Mouse (Mus musculus): ENCODE results near the gene Prkag3. TPM values are rescaled to one million over a fixed set of nuclear protein-coding genes. Genes with fewer than 3 reads are reported as not detected.
A peak's percentile ranks its signal among the peaks of the same experiment; 100 is the strongest.

Gene Prkag3
- polyA plus RNA-seq, 1 experiment from 2014 or later: 0.46 TPM

DNA sequence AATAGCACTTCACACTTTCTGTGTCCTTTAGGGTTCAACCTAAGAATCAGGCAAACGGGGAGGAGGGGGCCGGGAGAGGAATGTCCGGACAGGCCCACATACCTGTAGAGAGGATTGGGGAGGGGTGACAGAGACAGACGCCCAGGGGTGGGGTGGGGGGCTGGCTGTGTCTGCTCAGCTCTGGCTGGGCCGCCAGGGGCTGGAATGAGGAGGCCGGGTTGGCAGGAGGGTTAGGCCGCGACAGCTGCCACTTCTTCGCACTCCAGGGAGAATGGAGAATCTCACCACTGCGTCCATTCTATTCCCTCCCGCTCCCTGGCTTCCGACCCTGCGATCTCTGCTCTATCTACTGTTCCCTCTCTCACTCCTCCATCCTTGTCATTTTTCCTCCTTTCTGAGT lies 34.5 kb upstream of the Prkag3 start:
- H3K4me3 ChIP-seq (replicated peaks): peak overlapping the region; percentile 47
- peaks cover 22% of the 10 kb centered on the region for H3K4me1 ChIP-seq (replicated peaks)
- peak overlapping the region; percentile 77 for H3K4me2 ChIP-seq
- no peak overlapping the region for H3K27ac ChIP-seq
- H3K9ac ChIP-seq (replicated peaks): no peak overlapping the region
- ATAC-seq (ENCODE audit: insufficient number of reproducible peaks, insufficient read depth, low FRiP score, low TSS enrichment, low read depth): no peak
- H3K36me3 ChIP-seq: no peaks in the 10 kb centered on the region
- no peaks in the 10 kb centered on the region for H3K9me3 ChIP-seq
- peaks cover 95% of the 10 kb centered on the region for H3K27me3 ChIP-seq
- 4% methylated on average over 13 of the region's 13 CpGs for WGBS

DNA sequence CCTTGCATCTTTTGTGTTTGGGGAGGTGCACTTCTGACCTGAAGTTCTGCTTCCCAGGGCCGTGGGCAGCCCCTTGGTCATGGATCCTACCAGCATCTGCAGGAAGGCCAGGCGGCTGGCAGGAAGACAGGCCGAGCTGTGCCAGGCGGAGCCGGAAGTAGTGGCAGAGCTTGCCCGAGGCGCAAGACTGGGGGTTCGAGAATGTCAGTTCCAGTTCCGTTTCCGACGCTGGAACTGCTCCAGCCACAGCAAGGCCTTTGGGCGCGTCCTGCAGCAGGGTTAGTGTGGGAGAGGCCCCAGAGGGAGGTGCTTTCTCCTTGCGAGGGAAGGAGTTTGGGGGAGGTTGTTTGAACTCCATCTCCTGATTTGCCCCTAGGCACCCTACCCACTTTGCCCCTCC lies 33.0 kb upstream of the Prkag3 start:
- Histone ChIP-seq H3K9me3 (no peaks in the 10 kb centered on the region), H3K27ac (no peak overlapping the region), H3K4me1 (replicated peaks) (peaks cover 16% of the 10 kb centered on the region), H3K36me3 (no peaks in the 10 kb centered on the region), H3K27me3 (peaks cover 94% of the 10 kb centered on the region), H3K4me3 (replicated peaks) (no peak overlapping the region), H3K9ac (replicated peaks) (no peak overlapping the region), H3K4me2 (no peak overlapping the region)
- ATAC-seq (ENCODE audit: insufficient number of reproducible peaks, insufficient read depth, low FRiP score, low TSS enrichment, low read depth): no peak
- 22% methylated on average over 14 of the region's 14 CpGs for WGBS

DNA sequence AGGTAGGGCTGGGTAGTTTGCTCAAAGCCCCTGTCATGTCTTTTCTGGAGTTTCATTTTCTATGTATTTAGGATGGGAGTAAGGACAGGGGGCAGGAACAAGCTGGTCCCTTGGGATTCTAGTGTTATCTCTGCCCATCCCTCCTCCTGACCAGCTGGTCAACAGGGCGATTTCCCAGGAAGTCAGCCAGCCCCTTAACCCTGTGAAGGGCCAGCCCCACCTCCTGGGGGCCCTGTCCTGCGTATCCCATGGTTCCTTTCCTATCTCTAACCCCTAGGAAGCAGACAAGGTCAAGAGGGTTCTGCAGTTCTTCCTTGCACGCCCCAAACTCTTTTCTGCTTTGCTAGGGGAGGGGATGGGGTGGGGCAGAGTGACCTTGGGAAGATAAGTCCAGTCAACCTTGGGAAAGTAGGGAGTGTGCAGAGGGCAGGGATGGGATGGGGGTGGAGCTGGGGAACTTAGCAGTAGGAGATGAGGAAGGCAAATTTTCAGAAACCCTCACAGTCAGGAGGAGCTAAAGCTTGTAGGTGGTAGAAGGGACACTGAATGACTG lies 30.0 kb upstream of the Prkag3 start:
- Histone ChIP-seq H3K36me3 (no peaks in the 10 kb centered on the region), H3K27me3 (peaks cover 95% of the 10 kb centered on the region), H3K4me1 (replicated peaks) (peaks cover 15% of the 10 kb centered on the region), H3K4me3 (replicated peaks) (no peak overlapping the region), H3K9me3 (no peaks in the 10 kb centered on the region), H3K27ac (no peak overlapping the region), H3K9ac (replicated peaks) (no peak overlapping the region), H3K4me2 (no peak overlapping the region)
- 33% methylated on average over 3 of the region's 3 CpGs for WGBS
- ATAC-seq (ENCODE audit: insufficient number of reproducible peaks, insufficient read depth, low FRiP score, low TSS enrichment, low read depth): no peak

DNA sequence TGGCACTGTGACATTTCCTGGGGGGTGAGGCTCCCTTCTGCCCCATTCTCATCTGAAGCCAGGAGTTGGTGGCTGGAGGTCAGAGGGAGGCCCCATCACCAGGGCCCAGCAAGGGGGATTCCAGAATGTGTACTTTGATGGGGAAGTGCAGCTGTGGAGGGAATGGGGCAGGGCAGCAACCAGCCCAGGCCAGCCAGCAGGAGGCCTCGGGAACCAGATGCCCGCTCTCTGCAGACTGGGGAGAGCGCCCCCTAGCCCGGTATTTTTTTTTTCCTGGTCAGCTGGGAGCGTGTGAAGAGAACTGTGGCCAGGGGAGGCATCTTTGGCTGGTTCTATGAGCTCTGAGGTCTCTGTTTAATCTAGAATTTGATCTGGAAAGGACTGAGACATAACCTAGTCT lies 26.8 kb upstream of the Prkag3 start:
- peaks cover 24% of the 10 kb centered on the region for H3K4me1 ChIP-seq (replicated peaks)
- H3K4me3 ChIP-seq (replicated peaks): no peak overlapping the region
- H3K27me3 ChIP-seq: peaks cover 95% of the 10 kb centered on the region
- H3K36me3 ChIP-seq: no peaks in the 10 kb centered on the region
- H3K27ac ChIP-seq: no peak overlapping the region; the same call in 1 of the 2 replicates
- H3K4me2 ChIP-seq: peak overlapping the region; percentile 3; the same call in 1 of the 2 replicates
- no peak overlapping the region for H3K9ac ChIP-seq (replicated peaks)
- ATAC-seq (ENCODE audit: insufficient number of reproducible peaks, insufficient read depth, low FRiP score, low TSS enrichment, low read depth): no peak
- H3K9me3 ChIP-seq: no peaks in the 10 kb centered on the region
- 10% methylated on average over 5 of the region's 5 CpGs for WGBS

DNA sequence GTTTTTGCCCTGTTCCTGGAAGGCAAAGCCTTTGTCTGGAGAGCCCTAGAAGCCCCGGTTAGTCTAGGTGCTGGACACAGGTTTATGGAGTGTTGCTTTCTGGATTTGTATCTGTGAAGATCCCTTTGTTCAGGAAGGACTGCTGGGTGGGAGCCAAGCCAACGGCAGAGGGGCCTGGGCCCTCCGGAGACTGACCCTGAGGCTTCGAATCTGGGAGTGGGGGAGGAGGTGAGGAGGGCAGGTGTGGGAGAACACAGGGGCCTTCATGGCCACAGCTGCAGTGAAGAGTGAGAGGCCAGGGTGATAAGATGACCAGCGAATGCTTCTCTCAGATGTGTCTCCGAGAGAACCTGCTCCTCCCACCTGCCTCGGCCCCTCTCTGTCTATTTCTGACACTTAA lies 25.0 kb upstream of the Prkag3 start:
- Histone ChIP-seq H3K4me1 (replicated peaks) (peaks cover 29% of the 10 kb centered on the region), H3K27me3 (peaks cover 99% of the 10 kb centered on the region), H3K27ac (no peak overlapping the region), H3K4me3 (replicated peaks) (peak overlapping the region; percentile 16; the same call in 1 of the 2 replicates), H3K36me3 (no peaks in the 10 kb centered on the region), H3K4me2 (peak overlapping the region; percentile 98), H3K9me3 (no peaks in the 10 kb centered on the region), H3K9ac (replicated peaks) (no peak overlapping the region)
- no peak for ATAC-seq (ENCODE audit: insufficient number of reproducible peaks, insufficient read depth, low FRiP score, low TSS enrichment, low read depth)
- WGBS: 17% methylated on average over 7 of the region's 7 CpGs

DNA sequence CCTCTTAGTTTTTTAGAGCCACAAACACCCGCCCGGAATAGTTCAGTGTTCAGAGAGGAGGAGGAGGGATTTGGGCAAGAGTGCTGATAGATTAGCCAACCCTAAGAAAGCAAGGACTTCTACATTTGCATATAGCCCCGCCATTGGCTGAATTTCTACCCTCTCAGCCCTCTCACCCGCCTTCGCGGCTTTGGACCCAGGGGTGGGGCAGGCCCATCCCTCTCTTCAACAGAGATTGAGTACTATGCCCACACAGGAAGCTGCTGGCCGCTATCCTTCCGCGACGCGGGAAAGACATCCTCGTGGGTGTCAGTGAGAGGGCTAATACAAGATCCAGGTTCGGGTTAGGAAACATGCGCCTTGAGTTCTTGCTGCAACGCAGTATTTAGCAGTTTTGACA lies 24.1 kb upstream of the Prkag3 start:
- no peak overlapping the region for H3K9ac ChIP-seq (replicated peaks)
- H3K4me2 ChIP-seq: peak overlapping the region; percentile 98
- no peaks in the 10 kb centered on the region for H3K36me3 ChIP-seq
- peaks cover 29% of the 10 kb centered on the region for H3K4me1 ChIP-seq (replicated peaks)
- no peaks in the 10 kb centered on the region for H3K9me3 ChIP-seq
- no peak overlapping the region for H3K27ac ChIP-seq
- peak; percentile 70 for ATAC-seq (ENCODE audit: insufficient number of reproducible peaks, insufficient read depth, low FRiP score, low TSS enrichment, low read depth)
- peaks cover 100% of the 10 kb centered on the region for H3K27me3 ChIP-seq
- peak overlapping the region; percentile 56 for H3K4me3 ChIP-seq (replicated peaks)
- WGBS: under 1% methylated on average over 15 of the region's 15 CpGs

DNA sequence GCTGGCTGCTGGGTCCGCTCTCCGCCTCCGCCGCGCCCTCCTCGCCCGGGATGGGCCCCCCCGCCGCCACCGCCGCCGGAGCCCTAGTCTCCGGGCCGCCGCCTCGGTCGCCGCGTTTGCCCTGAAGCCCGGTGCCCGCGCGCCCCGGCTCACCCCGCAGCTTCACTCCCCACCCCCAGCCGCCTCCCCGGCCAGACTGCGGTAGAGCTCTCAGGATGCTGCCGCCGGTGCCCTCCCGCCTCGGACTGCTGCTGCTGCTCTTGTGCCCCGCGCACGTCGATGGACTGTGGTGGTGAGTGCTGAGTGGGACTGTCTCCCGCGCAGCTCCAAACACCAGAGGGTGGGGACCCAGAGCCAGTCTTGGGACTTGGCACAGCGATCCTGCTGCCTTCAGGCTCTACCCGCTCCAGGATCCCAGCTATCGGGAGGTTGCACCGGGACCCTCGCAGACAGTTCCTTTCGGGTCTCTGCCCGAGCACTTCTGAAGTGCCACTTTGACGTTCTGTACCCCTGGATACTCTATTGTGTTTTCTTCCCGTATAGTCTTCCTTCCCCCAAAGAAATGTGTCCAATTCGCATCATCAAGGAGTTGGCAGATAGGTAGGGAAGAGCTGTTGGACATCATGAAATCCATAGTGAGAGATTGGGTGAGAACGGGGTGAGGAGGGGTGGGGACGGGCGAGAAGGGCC lies 23.1 kb upstream of the Prkag3 start:
- Histone ChIP-seq H3K4me2 (peak overlapping the region; percentile 98), H3K9ac (replicated peaks) (peak overlapping the region; percentile 58), H3K27me3 (peaks cover 100% of the 10 kb centered on the region), H3K4me3 (replicated peaks) (peak overlapping the region; percentile 56), H3K27ac (0 out of 2 replicates have a peak overlapping the region, but pooled peaks have one; percentile 50), H3K9me3 (no peaks in the 10 kb centered on the region), H3K36me3 (no peaks in the 10 kb centered on the region), H3K4me1 (replicated peaks) (peaks cover 29% of the 10 kb centered on the region)
- no peak for ATAC-seq (ENCODE audit: insufficient number of reproducible peaks, insufficient read depth, low FRiP score, low TSS enrichment, low read depth)
- WGBS: 1% methylated on average over 51 of the region's 51 CpGs

DNA sequence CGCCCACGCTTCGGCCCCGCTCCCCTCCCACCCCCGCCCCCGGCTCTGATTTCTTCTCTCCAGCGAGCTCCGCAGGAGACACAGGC lies 22.7 kb upstream of the Prkag3 start, which contains the start of gene Wnt6:
Gene Wnt6, plus strand, starts transcription at position 48 of the 86 bp plus-strand sequence.
- Histone ChIP-seq H3K9me3 (no peaks in the 10 kb centered on the region), H3K9ac (replicated peaks) (peak within 1 kb of the TSS; percentile 58), H3K4me1 (replicated peaks) (peaks cover 27% of the 10 kb centered on the region), H3K27me3 (peaks cover 100% of the 10 kb centered on the region), H3K36me3 (no peaks in the 10 kb centered on the region), H3K4me2 (peak within 1 kb of the TSS; percentile 98), H3K4me3 (replicated peaks) (peak within 1 kb of the TSS; percentile 56), H3K27ac (0 out of 2 replicates have a peak within 1 kb of the TSS, but pooled peaks have one; percentile 50)
- no peak for ATAC-seq (ENCODE audit: insufficient number of reproducible peaks, insufficient read depth, low FRiP score, low TSS enrichment, low read depth)
- WGBS: 0% methylated on average over 2 of the region's 8 CpGs

DNA sequence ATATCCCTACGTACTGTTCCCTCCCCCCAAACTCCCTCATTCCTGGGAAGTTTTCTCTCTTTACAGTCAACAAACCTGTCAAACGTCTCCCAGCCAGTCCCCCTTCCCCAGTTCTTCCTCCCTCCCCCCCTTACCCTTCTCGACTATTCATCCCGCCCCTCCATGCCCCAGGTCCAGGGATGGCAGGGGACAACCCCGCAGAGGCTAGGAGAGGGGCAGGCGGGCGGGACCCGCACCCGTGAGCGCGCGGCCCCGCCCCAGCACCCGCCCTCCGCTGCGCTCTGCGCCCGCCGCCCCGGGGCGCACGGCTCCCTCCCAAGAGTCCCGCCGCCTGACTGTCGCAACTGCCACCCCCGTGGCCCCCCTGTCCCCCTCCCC lies 22.4 kb upstream of the Prkag3 start:
- Histone ChIP-seq H3K36me3 (no peaks in the 10 kb centered on the region), H3K4me2 (peak overlapping the region; percentile 98), H3K4me1 (replicated peaks) (peaks cover 25% of the 10 kb centered on the region), H3K27ac (no peak overlapping the region), H3K4me3 (replicated peaks) (peak overlapping the region; percentile 56), H3K9me3 (no peaks in the 10 kb centered on the region), H3K9ac (replicated peaks) (peak overlapping the region; percentile 58), H3K27me3 (peaks cover 100% of the 10 kb centered on the region)
- whole genome bisulfite sequencing: under 1% methylated on average over 25 of the region's 26 CpGs
- ATAC-seq (ENCODE audit: insufficient number of reproducible peaks, insufficient read depth, low FRiP score, low TSS enrichment, low read depth): no peak

DNA sequence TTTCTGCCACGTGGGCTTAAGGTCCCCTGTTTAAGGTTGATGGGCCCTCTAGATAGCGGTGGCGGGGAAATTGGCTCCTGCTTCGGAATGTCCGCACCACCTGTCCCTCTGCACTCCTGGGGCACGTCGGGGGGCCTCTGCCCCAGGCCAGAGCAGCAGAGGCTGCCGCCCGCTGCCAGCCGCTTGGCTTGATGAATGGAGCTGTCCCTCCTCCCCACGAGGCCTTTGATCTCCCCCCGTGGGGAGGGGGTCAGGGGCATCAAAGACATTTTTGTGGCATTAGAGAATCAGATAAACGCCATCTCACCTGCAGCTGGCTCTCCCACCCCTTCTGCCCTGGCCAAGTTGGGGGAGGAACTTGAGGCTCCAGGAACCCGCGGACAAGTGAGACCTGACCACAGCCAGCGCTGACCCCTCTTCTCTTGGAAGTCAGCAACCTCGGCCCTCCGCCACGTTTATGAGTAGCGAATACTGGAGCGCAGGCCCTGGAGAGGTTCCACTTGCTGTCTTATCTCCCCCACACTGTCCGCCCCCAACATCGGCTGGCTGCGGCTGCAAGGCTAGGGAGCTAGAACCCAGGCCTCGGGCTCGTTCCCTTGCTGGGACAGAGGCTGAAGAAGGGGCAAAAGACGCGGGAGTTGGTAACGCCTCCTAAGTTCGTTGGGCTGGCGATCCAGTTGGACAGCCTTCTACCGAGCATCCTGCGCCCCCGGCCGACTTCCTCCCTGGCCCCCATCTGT lies 21.9 kb upstream of the Prkag3 start:
- peak overlapping the region; percentile 98 for H3K4me2 ChIP-seq
- H3K36me3 ChIP-seq: no peaks in the 10 kb centered on the region
- H3K27ac ChIP-seq: 0 out of 2 replicates have a peak overlapping the region, but pooled peaks have one; percentile 29
- no peaks in the 10 kb centered on the region for H3K9me3 ChIP-seq
- 2% methylated on average over 35 of the region's 35 CpGs for WGBS
- peak overlapping the region; percentile 56 for H3K4me3 ChIP-seq (replicated peaks)
- H3K4me1 ChIP-seq (replicated peaks): peaks cover 24% of the 10 kb centered on the region
- peak overlapping the region; percentile 58; the same call in 1 of the 2 replicates for H3K9ac ChIP-seq (replicated peaks)
- ATAC-seq (ENCODE audit: insufficient number of reproducible peaks, insufficient read depth, low FRiP score, low TSS enrichment, low read depth): no peak
- peaks cover 95% of the 10 kb centered on the region for H3K27me3 ChIP-seq

DNA sequence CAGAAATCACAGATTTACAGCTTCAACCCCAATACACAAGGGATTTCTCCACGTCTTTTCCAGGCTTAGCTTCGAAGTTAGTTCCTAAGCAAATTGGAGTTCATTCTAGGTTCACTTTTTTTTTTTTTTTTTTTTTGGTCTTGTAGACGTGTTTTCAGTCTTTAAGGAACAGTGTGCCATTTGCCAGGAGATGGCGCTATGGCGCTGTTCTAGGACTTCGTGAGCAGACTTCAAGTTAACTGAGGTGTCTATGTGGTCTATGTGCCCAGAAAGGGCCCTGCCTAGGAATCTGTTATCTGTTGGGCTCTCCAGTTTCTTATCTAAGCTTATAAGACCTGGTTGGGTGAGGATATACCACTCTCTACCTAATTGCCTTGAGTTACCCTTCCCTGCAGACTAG lies 14.1 kb upstream of the Prkag3 start:
- Histone ChIP-seq H3K36me3 (no peaks in the 10 kb centered on the region), H3K9me3 (no peaks in the 10 kb centered on the region), H3K4me2 (no peak overlapping the region), H3K4me1 (replicated peaks) (no peaks in the 10 kb centered on the region), H3K4me3 (replicated peaks) (no peak overlapping the region), H3K27ac (no peak overlapping the region), H3K27me3 (peaks cover 45% of the 10 kb centered on the region), H3K9ac (replicated peaks) (no peak overlapping the region)
- ATAC-seq (ENCODE audit: insufficient number of reproducible peaks, insufficient read depth, low FRiP score, low TSS enrichment, low read depth): no peak
- WGBS: 2% methylated on average over 6 of the region's 6 CpGs
